Mouse (Mus musculus): ENCODE results near the gene Tmcc2.

DNA sequence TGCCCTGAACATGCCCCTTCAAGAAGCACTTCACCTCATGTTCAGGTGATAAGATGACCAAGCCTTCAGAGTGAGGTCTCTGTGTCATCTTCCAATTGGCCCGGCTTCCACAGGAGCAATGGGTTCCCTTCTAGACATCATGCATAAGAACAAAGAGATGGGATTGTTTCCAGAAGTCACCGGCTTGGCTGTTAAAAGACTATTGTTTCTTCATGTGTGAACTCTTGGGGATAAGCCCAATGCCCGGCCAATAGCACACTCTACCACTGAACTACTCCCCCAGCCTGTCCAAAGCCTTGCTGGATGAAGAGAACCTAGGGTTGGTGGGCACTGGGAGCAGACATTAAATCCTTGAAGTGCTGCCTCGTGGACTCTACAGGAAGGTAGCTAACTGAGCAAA lies 45.6 kb downstream of the Tmcc2 start:
- no peak for TF ChIP-seq CTCF (IDR thresholded peaks at IDR 0.05; ENCODE audit: low read depth)
- TF ChIP-seq EP300 (IDR thresholded peaks at IDR 0.05; ENCODE audit: low read depth), result no peak
